Mouse (Mus musculus) ovary, postnatal 14 days (tissue): ENCODE results near the gene Mpst.

Experiments
- DNase-seq: peaks from one replicate; pipeline ENCODE4 v3.0.0; 2022; ENCODE audit warnings: low spot score

Gene Mpst

GRCm38 (mm10) chr15:78405098-78405497, 1.1 kb upstream of the Mpst start:
- no peak for DNase-seq

- DNase-seq: peak; percentile 89
Observed at GRCm38 (mm10) chr15:78405517-78406211, 552 bp upstream of the Mpst start, which contains the start of gene Tst. Gene Tst (minus strand): TSS chr15:78405907.

GRCm38 (mm10) chr15:78409570-78410052, 3.4 kb downstream of the Mpst start:
- DNase-seq: no peak

- DNase-seq: no peak
Observed at GRCm38 (mm10) chr15:78413083-78413718, 7.0 kb downstream of the Mpst start.

- no peak for DNase-seq
Observed at GRCm38 (mm10) chr15:78413719-78414117, 7.5 kb downstream of the Mpst start.

- no peak for DNase-seq
Observed at GRCm38 (mm10) chr15:78414157-78414556, 7.9 kb downstream of the Mpst start.

GRCm38 (mm10) chr15:78416937-78417336, 10.7 kb downstream of the Mpst start:
- peak; percentile 46 for DNase-seq

GRCm38 (mm10) chr15:78420395-78420794, 14.2 kb downstream of the Mpst start:
- DNase-seq: no peak

- peak; percentile 85 for DNase-seq
Observed at GRCm38 (mm10) chr15:78422046-78422956, 16.1 kb downstream of the Mpst start.

GRCm38 (mm10) chr15:78424507-78424906, 18.3 kb downstream of the Mpst start:
- no peak for DNase-seq

- DNase-seq: no peak
Observed at GRCm38 (mm10) chr15:78425230-78425629, 19.0 kb downstream of the Mpst start.

- peak; percentile 55 for DNase-seq
Observed at GRCm38 (mm10) chr15:78428391-78429138, 22.3 kb downstream of the Mpst start, which contains the start of gene Kctd17. Gene Kctd17 (plus strand): TSS chr15:78428564.

- DNase-seq: no peak
Observed at GRCm38 (mm10) chr15:78429139-78429459, 22.9 kb downstream of the Mpst start.

GRCm38 (mm10) chr15:78429871-78430622, 23.8 kb downstream of the Mpst start:
- DNase-seq: no peak

- no peak for DNase-seq
Observed at GRCm38 (mm10) chr15:78430874-78431273, 24.7 kb downstream of the Mpst start.

GRCm38 (mm10) chr15:78431541-78432121, 25.4 kb downstream of the Mpst start:
- DNase-seq: no peak

- DNase-seq: no peak
Observed at GRCm38 (mm10) chr15:78434896-78435520, 28.8 kb downstream of the Mpst start.

- no peak for DNase-seq
Observed at GRCm38 (mm10) chr15:78435681-78436080, 29.5 kb downstream of the Mpst start.

GRCm38 (mm10) chr15:78436380-78437192, 30.4 kb downstream of the Mpst start:
- peak; percentile 93 for DNase-seq
